Mouse (Mus musculus) kidney, adult 11 months (tissue): ENCODE data around the gene Slc41a3.

Experiments
- DNase-seq: peaks from one replicate; pipeline ENCODE4 v3.0.0; 2022

Slc41a3 gene

GRCm38 (mm10) chr6:90688003-90688402 is 83.5 kb downstream of the Slc41a3 start:
- DNase-seq = no peak

GRCm38 (mm10) chr6:90688742-90689141 is 84.2 kb downstream of the Slc41a3 start:
- no peak for DNase-seq

GRCm38 (mm10) chr6:90689500-90689899 is 85.0 kb downstream of the Slc41a3 start:
- DNase-seq = no peak

DNA sequence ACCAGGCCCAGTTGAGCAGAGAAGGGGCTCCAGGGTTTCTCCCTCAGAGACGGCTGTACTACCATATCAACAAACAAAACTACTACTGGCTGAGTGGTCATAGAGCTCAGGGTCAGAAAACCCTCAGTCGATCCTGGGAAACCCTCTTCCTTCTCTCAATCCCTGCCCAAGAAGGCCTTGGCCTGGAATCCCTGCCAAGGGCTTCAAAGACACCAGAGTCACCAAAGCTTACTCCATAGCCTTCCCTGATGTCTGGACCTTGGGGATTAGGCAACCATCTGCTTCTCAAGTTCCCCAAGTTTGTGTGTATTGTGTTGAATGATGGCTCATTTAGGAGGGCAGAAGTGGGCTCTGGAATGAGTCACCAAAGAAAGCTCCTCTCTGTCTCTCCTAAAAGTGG is 87.4 kb downstream of the Slc41a3 start:
- no peak for DNase-seq

DNA sequence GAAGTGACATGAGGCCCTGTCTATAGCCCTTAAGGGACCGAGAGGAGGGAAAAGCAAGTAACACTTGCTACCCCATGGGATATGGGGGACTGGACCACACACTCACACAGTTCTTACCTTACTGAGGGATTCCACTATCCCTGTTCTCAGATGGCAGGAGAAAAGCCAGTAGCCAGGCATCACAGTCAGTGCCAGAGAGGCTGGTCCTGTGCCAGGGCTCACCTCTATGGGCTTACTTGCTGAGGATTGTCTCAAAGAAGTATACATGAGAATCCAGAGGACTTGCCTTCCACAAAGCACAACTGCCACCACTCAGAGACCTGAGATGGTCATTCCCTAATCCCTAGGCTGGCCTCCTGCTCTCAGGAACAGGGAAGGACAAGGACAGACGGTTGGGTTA is 87.9 kb downstream of the Slc41a3 start:
- no peak for DNase-seq

GRCm38 (mm10) chr6:90695754-90696153 is 91.2 kb downstream of the Slc41a3 start:
- DNase-seq = no peak
